Mouse (Mus musculus) layer of hippocampus, adult 2 months (tissue): ENCODE measurements at regions not wholly inside any gene's neighbourhood (a gene's known extent, or its start where the extent isn't known, plus 50 kb on each side); places are given as distances from the start of the nearest gene placed in this dataset.

Experiments used
- DNase-seq, 2 experiments: peaks; one replicate each; pipeline ENCODE4 v3.0.0; 2022; ENCODE audit warnings: low spot score in 2 of 2
- H3K27ac ChIP-seq: fragments of 200-600 bp; 2 replicates; pipeline ENCODE4 v1.8.1; 2022
- H3K4me3 ChIP-seq: fragments of 200-600 bp; 2 replicates; pipeline ENCODE4 v1.8.1; 2022; ENCODE audit warnings: mild to moderate bottlenecking
- CTCF ChIP-seq: fragments of 200-600 bp; conservative IDR thresholded peaks from 2 replicates; pipeline ENCODE4 v1.8.1; 2022; ENCODE audit warnings: antibody characterized with exemption, mild to moderate bottlenecking, moderate library complexity

- H3K4me3 ChIP-seq: no peak overlapping the region
- DNase-seq: no peak
- no peak overlapping the region for H3K27ac ChIP-seq
- no peak for TF ChIP-seq CTCF
Measured at GRCm38 (mm10) chr14:45817756-45818155, 159.8 kb upstream of the Ddhd1 start.

DNA sequence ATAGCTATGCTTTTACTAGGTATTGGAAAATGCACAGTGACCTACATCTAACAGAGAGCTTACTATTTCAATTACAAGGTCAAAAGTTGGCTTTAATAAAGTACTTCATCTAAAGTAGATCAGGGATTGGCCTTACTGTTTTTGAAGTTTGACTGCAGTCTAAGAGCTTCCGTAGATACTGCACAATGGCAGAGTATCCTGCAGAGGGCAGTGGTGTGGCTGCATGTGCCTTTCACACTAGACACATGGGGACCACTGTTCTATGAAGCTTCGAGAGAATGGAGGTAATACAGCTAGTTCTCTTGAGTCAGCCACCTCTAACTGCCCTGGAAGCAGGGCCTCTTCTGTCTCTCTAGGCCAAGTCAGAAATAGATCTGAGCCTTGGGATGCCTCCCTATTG is 166.7 kb upstream of the Ddhd1 start:
- Histone ChIP-seq H3K27ac (no peak overlapping the region), H3K4me3 (no peak overlapping the region)
- DNase-seq: no peak
- TF ChIP-seq CTCF: peak; percentile 29; the same call in 1 of the 2 replicates

GRCm38 (mm10) chr14:45826023-45826422 is 168.1 kb upstream of the Ddhd1 start:
- no peak for TF ChIP-seq CTCF
- no peak for DNase-seq
- no peak overlapping the region for H3K4me3 ChIP-seq
- H3K27ac ChIP-seq: no peak overlapping the region

- H3K4me3 ChIP-seq: no peak overlapping the region
- H3K27ac ChIP-seq: no peak overlapping the region
- no peak for TF ChIP-seq CTCF
- DNase-seq: no peak
Measured at GRCm38 (mm10) chr14:45827096-45827495, 169.2 kb upstream of the Ddhd1 start.

GRCm38 (mm10) chr14:45830457-45830856 is 172.5 kb upstream of the Ddhd1 start:
- H3K27ac ChIP-seq: no peak overlapping the region
- no peak for DNase-seq
- no peak overlapping the region for H3K4me3 ChIP-seq
- TF ChIP-seq CTCF: no peak

DNA sequence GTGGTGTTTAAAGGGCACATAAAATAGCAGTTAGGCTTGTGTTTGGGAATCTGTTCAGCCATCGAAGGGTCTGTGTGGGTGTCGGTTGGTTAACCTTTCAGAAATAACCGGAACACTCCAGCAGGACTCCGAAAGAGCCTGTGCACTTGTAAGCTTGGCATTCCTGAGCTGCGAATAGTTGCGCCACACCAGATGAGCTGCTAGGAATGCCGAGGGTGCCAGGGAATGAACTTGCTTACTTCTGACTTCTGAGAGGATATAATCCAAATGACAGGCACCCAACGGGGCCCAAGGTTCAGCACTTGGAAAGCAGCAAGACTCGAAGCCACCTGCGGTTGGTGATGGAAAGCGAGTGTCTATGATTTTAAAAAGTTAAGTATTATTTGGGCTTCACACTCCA is 179.1 kb upstream of the Ddhd1 start:
- Histone ChIP-seq H3K27ac (no peak overlapping the region), H3K4me3 (no peak overlapping the region)
- no peak for TF ChIP-seq CTCF
- DNase-seq: no peak

GRCm38 (mm10) chr14:45843829-45844228 is 185.9 kb upstream of the Ddhd1 start:
- no peak for DNase-seq
- Histone ChIP-seq H3K4me3 (no peak overlapping the region), H3K27ac (no peak overlapping the region)
- TF ChIP-seq CTCF: no peak

- no peak for TF ChIP-seq CTCF
- Histone ChIP-seq H3K27ac (no peak overlapping the region), H3K4me3 (no peak overlapping the region)
- no peak for DNase-seq
Measured at GRCm38 (mm10) chr14:45850588-45850987, 192.6 kb upstream of the Ddhd1 start.

DNA sequence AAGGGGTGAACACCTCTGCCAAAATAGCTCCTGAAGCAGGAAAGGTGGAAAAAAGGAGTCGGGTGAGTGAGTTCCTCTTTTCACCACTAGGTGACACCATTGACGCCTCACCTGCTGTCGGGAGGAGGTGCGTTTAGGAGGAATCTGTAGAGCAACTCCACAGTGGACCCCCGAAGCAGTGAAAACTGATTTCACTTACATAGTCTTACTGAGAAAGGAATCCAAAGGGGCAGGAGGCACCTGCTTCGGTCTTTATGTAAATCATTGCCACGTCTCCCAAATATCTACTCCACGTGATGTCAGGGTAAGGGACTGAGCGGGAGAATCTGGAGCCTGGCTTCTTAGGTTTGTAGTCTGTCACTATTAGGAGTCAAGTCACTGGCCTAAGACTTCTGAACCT is 220.5 kb upstream of the Ddhd1 start:
- Histone ChIP-seq H3K4me3 (no peak overlapping the region; the same call in 1 of the 2 replicates), H3K27ac (no peak overlapping the region)
- TF ChIP-seq CTCF: peak; percentile 85
- DNase-seq: peak; percentile 19 to 27

DNA sequence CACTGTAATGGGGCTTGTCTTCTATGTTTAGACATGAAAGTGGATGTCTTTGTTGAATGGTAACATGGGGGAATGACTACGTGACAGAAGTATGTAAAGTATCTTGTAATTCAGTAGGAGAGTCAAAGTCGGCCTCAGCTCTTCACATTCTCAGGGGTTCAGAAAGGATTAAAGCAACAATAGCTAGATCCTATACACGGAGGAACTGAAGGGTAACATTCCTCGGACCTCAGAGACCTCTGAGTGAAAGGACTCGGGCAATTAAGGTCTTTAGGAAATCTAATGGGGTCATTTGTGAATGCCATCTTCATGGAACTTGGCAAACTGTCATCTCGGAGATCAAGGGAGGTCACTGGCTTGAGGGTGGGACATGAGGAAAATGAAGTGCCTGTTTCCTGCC is 262.8 kb upstream of the Ddhd1 start:
- H3K4me3 ChIP-seq: no peak overlapping the region
- no peak overlapping the region for H3K27ac ChIP-seq
- no peak for DNase-seq
- no peak for TF ChIP-seq CTCF

DNA sequence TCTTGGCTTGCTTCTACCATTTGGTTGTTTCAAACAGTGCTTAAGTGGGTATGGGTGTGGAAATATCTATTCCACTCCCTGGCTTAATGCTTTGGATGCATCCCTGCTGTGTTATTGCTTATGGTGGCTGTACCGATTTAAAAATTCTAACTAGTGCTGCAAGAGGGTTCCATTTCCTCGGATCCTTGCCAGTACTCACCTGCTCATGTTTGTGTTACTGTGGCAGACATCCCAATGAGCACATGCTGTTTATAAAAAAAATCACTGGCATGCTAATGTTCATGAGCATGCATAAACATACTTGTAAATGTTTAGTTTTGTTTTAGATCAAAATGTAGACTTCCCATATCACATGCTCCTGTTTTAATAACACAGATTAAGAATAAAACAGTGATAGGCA is 285.6 kb upstream of the Ddhd1 start:
- TF ChIP-seq CTCF: no peak
- Histone ChIP-seq H3K4me3 (no peak overlapping the region), H3K27ac (no peak overlapping the region)
- no peak for DNase-seq

- H3K27ac ChIP-seq: no peak overlapping the region
- TF ChIP-seq CTCF: no peak
- H3K4me3 ChIP-seq: no peak overlapping the region
- no peak for DNase-seq
Measured at GRCm38 (mm10) chr14:45944101-45944500, 286.2 kb upstream of the Ddhd1 start.

DNA sequence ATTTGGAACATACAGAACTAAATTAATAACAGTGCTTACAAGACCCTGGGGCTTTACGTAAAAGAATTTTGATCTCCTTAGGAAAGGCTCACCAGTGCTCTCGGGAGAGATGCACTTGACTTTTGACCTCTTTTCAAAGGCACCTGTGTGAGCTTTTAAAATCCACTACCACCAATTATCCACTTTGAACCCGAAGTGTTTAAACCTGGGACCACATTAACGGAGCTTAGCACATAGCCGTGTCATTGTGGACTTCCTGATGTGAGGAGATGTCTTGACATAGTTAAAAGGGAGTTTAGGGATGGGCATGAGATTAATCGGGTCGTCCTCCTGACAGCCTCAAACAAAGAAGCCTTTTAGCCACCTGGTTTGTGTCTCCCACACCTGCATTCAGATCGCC is 286.6 kb upstream of the Ddhd1 start:
- no peak for TF ChIP-seq CTCF
- H3K4me3 ChIP-seq: no peak overlapping the region
- DNase-seq: no peak
- no peak overlapping the region for H3K27ac ChIP-seq

DNA sequence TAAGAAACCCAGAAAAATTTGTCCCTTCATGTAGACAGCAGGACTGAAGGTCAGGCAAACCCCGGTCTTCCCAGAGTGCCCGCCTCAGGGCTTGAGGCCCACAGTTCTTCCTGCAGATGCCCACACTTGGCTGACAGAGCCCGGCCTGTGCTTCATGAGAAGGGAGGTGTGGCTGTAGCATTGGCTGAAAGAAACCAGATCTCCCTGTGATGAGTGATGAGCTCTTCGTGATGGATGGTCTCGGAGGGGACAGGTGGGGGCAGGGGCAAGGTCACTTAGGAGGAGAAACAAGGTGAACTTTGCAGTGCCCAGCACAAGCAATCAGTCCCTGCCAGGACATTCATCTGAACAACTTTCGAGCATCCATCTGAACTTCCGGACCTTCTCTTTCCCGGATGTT is 298.7 kb upstream of the Ddhd1 start:
- H3K4me3 ChIP-seq: no peak overlapping the region
- no peak overlapping the region for H3K27ac ChIP-seq
- TF ChIP-seq CTCF: no peak
- DNase-seq: no peak

DNA sequence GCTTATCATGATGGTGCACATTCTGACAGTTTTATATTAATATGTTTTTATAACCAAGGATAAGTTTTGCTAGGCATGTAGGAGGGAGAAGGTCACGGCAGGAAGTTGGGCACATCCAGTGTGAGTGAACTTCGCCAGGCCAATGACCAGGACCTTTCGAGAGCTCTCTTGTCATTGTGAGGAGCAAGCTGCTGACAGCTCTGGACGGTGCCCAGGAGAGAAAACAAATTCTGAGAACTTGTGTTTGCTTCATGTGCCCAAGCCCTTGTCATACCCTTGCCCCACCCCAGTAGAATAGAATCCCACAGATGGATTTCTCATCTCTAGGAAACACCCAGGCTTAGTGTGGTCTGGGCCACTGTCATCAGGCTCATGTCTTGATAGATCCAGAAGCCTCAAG is 304.5 kb upstream of the Ddhd1 start:
- no peak for DNase-seq

More for the DNA sequence above, 304.5 kb upstream of the Ddhd1 start:
- no peak for TF ChIP-seq CTCF
- Histone ChIP-seq H3K4me3 (no peak overlapping the region), H3K27ac (no peak overlapping the region)
